Mouse (Mus musculus) heart, adult 2 months (tissue): ENCODE data around the gene Ccdc62.
A peak's percentile ranks its signal among the peaks of the same experiment; 100 is the strongest.

Experiments used
- CTCF ChIP-seq: fragments of 200-600 bp; IDR thresholded peaks from 2 replicates; pipeline ENCODE4 v1.8.1; 2022; ENCODE audit warnings: antibody characterized with exemption, mild to moderate bottlenecking, moderate library complexity
- POLR2A ChIP-seq: fragments of 200-500 bp; IDR thresholded peaks from 2 replicates; pipeline ENCODE4 v1.6.1; 2011; ENCODE audit warnings: mild to moderate bottlenecking, low read depth, low read length, control low read depth; ENCODE audit not compliant: insufficient read depth

- peak; percentile 95 for TF ChIP-seq CTCF
- no peak for TF ChIP-seq POLR2A
Observed at GRCm38 (mm10) chr5:123992794-123993193, 62.3 kb downstream of the Ccdc62 start.
